ENCODE assay signal across 13 mouse cellular contexts in the genomic region with DNA sequence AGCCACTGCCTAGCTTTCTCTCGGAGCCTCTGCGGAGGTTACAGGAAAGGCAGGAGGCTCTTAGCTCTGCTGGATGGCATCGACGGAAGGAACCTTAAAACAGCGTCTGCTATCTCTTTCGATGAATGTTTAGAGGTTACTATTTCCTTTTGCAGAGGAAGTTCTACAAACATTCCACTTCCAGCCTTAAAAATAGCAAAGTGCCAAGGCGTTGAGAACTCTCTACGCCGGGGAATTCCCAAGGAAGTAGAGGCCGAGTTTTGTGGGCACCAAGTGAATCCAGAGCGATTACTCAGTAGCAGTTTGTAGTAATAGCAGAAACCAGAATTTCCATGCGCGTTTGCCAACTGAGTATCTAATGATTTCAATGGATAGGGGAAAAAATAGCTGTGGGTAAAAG. TPM values are rescaled to one million over a fixed set of nuclear protein-coding genes. Genes with fewer than 3 reads are reported as not detected.
A peak's percentile ranks its signal among the peaks of the same experiment; 100 is the strongest.
DNase-seq lines count a peak whose midpoint lies in the region; ATAC-seq lines count a peak whose summit lies in the region.
"Had no signal": no experiment of that assay in that cellular context is flagged by ENCODE, and none has a peak within 500 bp of the region (broad histone marks: within the 10 kb centered on the region; RNA-seq: fewer than 3 reads in every experiment).

No protein-coding gene starts in this region.

- peak overlapping the region; percentile 45 to 59; a peak in 2 of 4 replicates for H3K27ac ChIP-seq in heart, embryonic 14.5 days (replicated peaks in 1 of 2; ENCODE audit: control insufficient read depth in 1 of 2, insufficient read depth in 1 of 2, low read depth in 2 of 2, low read length in 2 of 2)
- no peak overlapping the region for H3K27ac ChIP-seq in midbrain, embryonic 11.5 days (ENCODE audit: low read depth, low read length)
- no peak overlapping the region for H3K27ac ChIP-seq in midbrain, embryonic 16.5 days (ENCODE audit: low read length)
- H3K27ac ChIP-seq in liver, embryonic 13.5 days = peak overlapping the region; percentile 37; the same call in 1 of the 2 replicates
- no peak overlapping the region for H3K27ac ChIP-seq in forebrain, embryonic 12.5 days
- H3K27ac ChIP-seq in intestine, embryonic 15.5 days = no peak overlapping the region
- H3K27ac ChIP-seq: forebrain, embryonic 13.5 days had no signal

- no peak for ATAC-seq in heart, embryonic 14.5 days (ENCODE audit: insufficient number of reproducible peaks, insufficient read depth, low FRiP score, low read depth)
- no peak for ATAC-seq in midbrain, embryonic 11.5 days (ENCODE audit: low FRiP score)
- ATAC-seq in midbrain, embryonic 16.5 days = no peak
- no peak for ATAC-seq in liver, embryonic 13.5 days (ENCODE audit: low read depth)
- ATAC-seq in forebrain, embryonic 12.5 days (ENCODE audit: low FRiP score) = no peak
- ATAC-seq in intestine, embryonic 15.5 days = no peak
- ATAC-seq: forebrain, embryonic 13.5 days; hindbrain, embryonic 16.5 days had no signal

- no peaks in the 10 kb centered on the region for H3K36me3 ChIP-seq in heart, embryonic 14.5 days (ENCODE audit: control insufficient read depth, insufficient read depth, low read length)
- H3K36me3 ChIP-seq in midbrain, embryonic 11.5 days (ENCODE audit: control insufficient read depth, insufficient read depth, low read length) = no peaks in the 10 kb centered on the region; the same call in 1 of the 2 replicates
- H3K36me3 ChIP-seq in midbrain, embryonic 16.5 days (ENCODE audit: control insufficient read depth, insufficient read depth, low read length) = no peaks in the 10 kb centered on the region
- no peaks in the 10 kb centered on the region for H3K36me3 ChIP-seq in liver, embryonic 13.5 days
- no peaks in the 10 kb centered on the region for H3K36me3 ChIP-seq in forebrain, embryonic 12.5 days (replicated peaks)
- no peaks in the 10 kb centered on the region for H3K36me3 ChIP-seq in intestine, embryonic 15.5 days

- 60% methylated on average over 13 of the region's 13 CpGs for WGBS in heart, embryonic 14.5 days
- WGBS in midbrain, embryonic 11.5 days = 89% methylated on average over 13 of the region's 13 CpGs
- WGBS in midbrain, embryonic 16.5 days = 87% methylated on average over 13 of the region's 13 CpGs
- WGBS in liver, embryonic 13.5 days (ENCODE audit: insufficient replicate concordance) = 27% methylated on average over 13 of the region's 13 CpGs
- WGBS in forebrain, embryonic 12.5 days = 88% methylated on average over 13 of the region's 13 CpGs
- 80% methylated on average over 13 of the region's 13 CpGs for WGBS in intestine, embryonic 15.5 days

- H3K9me3 ChIP-seq in heart, embryonic 14.5 days (ENCODE audit: control insufficient read depth, low read length) = peaks cover 2% of the 10 kb centered on the region; the same call in 1 of the 2 replicates
- no peaks in the 10 kb centered on the region for H3K9me3 ChIP-seq in midbrain, embryonic 11.5 days (ENCODE audit: control insufficient read depth, low read length)
- H3K9me3 ChIP-seq in midbrain, embryonic 16.5 days (replicated peaks; ENCODE audit: control insufficient read depth, low read length, poor library complexity, severe bottlenecking) = no peaks in the 10 kb centered on the region
- no peaks in the 10 kb centered on the region for H3K9me3 ChIP-seq in liver, embryonic 13.5 days (replicated peaks)
- 0 out of 2 replicates have a peak, but pooled peaks cover 3% of the 10 kb centered on the region for H3K9me3 ChIP-seq in forebrain, embryonic 12.5 days
- H3K9me3 ChIP-seq in intestine, embryonic 15.5 days = no peaks in the 10 kb centered on the region
- H3K9me3 ChIP-seq: forebrain, embryonic 13.5 days had no signal

- no peak for DNase-seq in heart, adult 9 months (ENCODE audit: low spot score in 2 of 2)
- peak; percentile 77 for DNase-seq in midbrain, embryonic 11.5 days (ENCODE audit: low spot score, missing footprints)
- no peak for DNase-seq in liver, embryonic 13.5 days
- DNase-seq in lung, postnatal 4 days = peak; percentile 29 to 54
- DNase-seq: cerebellum, adult 8-10 months; gastrocnemius, postnatal 36 days; spleen, adult 18-20 months had no signal

- H3K4me2 ChIP-seq in heart, embryonic 14.5 days (ENCODE audit: low read length) = peak overlapping the region; percentile 21; the same call in 1 of the 2 replicates
- no peak overlapping the region for H3K4me2 ChIP-seq in midbrain, embryonic 11.5 days
- no peak overlapping the region for H3K4me2 ChIP-seq in midbrain, embryonic 16.5 days (ENCODE audit: low read length)
- no peak overlapping the region for H3K4me2 ChIP-seq in liver, embryonic 13.5 days
- H3K4me2 ChIP-seq in forebrain, embryonic 12.5 days = no peak overlapping the region
- H3K4me2 ChIP-seq in intestine, embryonic 15.5 days (replicated peaks) = no peak overlapping the region
- H3K4me2 ChIP-seq: forebrain, embryonic 13.5 days had no signal

- H3K4me3 ChIP-seq in heart, embryonic 14.5 days (ENCODE audit: control insufficient read depth in 1 of 2, insufficient read depth in 1 of 2, low read depth in 1 of 2, low read length in 2 of 2) = no peak overlapping the region
- no peak overlapping the region for H3K4me3 ChIP-seq in midbrain, embryonic 11.5 days (ENCODE audit: low read depth, low read length)
- no peak overlapping the region for H3K4me3 ChIP-seq in midbrain, embryonic 16.5 days (ENCODE audit: low read depth, low read length)
- H3K4me3 ChIP-seq in liver, embryonic 13.5 days (replicated peaks) = no peak overlapping the region
- no peak overlapping the region for H3K4me3 ChIP-seq in forebrain, embryonic 12.5 days (replicated peaks)
- no peak overlapping the region for H3K4me3 ChIP-seq in intestine, embryonic 15.5 days (replicated peaks)
- H3K4me3 ChIP-seq: forebrain, embryonic 13.5 days had no signal

- peaks cover 0 to 2% of the 10 kb centered on the region in 2 experiments; a peak in 1 of 4 replicates for H3K4me1 ChIP-seq in heart, embryonic 14.5 days (ENCODE audit: control insufficient read depth in 2 of 2, insufficient read depth in 2 of 2, low read length in 2 of 2)
- H3K4me1 ChIP-seq in midbrain, embryonic 11.5 days (ENCODE audit: control insufficient read depth, insufficient read depth, low read length) = no peaks in the 10 kb centered on the region
- no peaks in the 10 kb centered on the region for H3K4me1 ChIP-seq in midbrain, embryonic 16.5 days (ENCODE audit: control insufficient read depth, insufficient read depth, low read length)
- H3K4me1 ChIP-seq in liver, embryonic 13.5 days (replicated peaks) = no peaks in the 10 kb centered on the region
- no peaks in the 10 kb centered on the region for H3K4me1 ChIP-seq in forebrain, embryonic 12.5 days
- no peaks in the 10 kb centered on the region for H3K4me1 ChIP-seq in intestine, embryonic 15.5 days (replicated peaks)
- H3K4me1 ChIP-seq: forebrain, embryonic 13.5 days had no signal

- no peaks in the 10 kb centered on the region for H3K27me3 ChIP-seq in heart, embryonic 14.5 days (ENCODE audit: control insufficient read depth, insufficient read depth, low read length)
- H3K27me3 ChIP-seq in midbrain, embryonic 11.5 days (ENCODE audit: control insufficient read depth, insufficient read depth, low read length) = no peaks in the 10 kb centered on the region
- H3K27me3 ChIP-seq in midbrain, embryonic 16.5 days (ENCODE audit: control insufficient read depth, insufficient read depth, low read depth, low read length) = no peaks in the 10 kb centered on the region
- no peaks in the 10 kb centered on the region for H3K27me3 ChIP-seq in liver, embryonic 13.5 days
- H3K27me3 ChIP-seq in forebrain, embryonic 12.5 days = no peaks in the 10 kb centered on the region
- no peaks in the 10 kb centered on the region for H3K27me3 ChIP-seq in intestine, embryonic 15.5 days (replicated peaks)
- H3K27me3 ChIP-seq: forebrain, embryonic 13.5 days had no signal

- H3K9ac ChIP-seq in heart, embryonic 14.5 days (ENCODE audit: low read length) = no peak overlapping the region
- no peak overlapping the region for H3K9ac ChIP-seq in midbrain, embryonic 11.5 days (ENCODE audit: low read length)
- no peak overlapping the region for H3K9ac ChIP-seq in midbrain, embryonic 16.5 days (ENCODE audit: low read depth, low read length)
- no peak overlapping the region for H3K9ac ChIP-seq in liver, embryonic 13.5 days
- no peak overlapping the region for H3K9ac ChIP-seq in forebrain, embryonic 12.5 days
- H3K9ac ChIP-seq in intestine, embryonic 15.5 days = no peak overlapping the region
- H3K9ac ChIP-seq: forebrain, embryonic 13.5 days had no signal

RNA-seq across cellular contexts. Expression of a gene that starts 20.8 kb away (rescaled TPM):
- polyA plus RNA-seq in heart, embryonic 14.5 days (2014; fragmentation: Nextera tagmentation; extraction: Ambion mirVana) = 0.11 and 0.31 TPM in 2 replicates
- 0.30 TPM in 1 of 2 replicates, not detected in the other for polyA plus RNA-seq in midbrain, embryonic 11.5 days (2014; fragmentation: Nextera tagmentation; extraction: Ambion mirVana)
- polyA plus RNA-seq in midbrain, embryonic 16.5 days (2015; fragmentation: Nextera tagmentation; extraction: Ambion mirVana) = 0.21 and 0.25 TPM in 2 replicates
- 3.7 and 5.5 TPM in 2 replicates for polyA plus RNA-seq in liver, embryonic 13.5 days (2015; fragmentation: Nextera tagmentation; extraction: Ambion mirVana)
- 0.18 and 0.21 TPM in 2 replicates for polyA plus RNA-seq in forebrain, embryonic 12.5 days (2016; fragmentation: Nextera tagmentation; extraction: Ambion mirVana)
- polyA plus RNA-seq in intestine, embryonic 15.5 days (2015; fragmentation: Nextera tagmentation; extraction: Ambion mirVana) = 0.40 and 0.68 TPM in 2 replicates

RNA-seq across cellular contexts. Expression of a gene that starts 33.5 kb away (rescaled TPM):
- polyA plus RNA-seq in heart, embryonic 14.5 days (2014; fragmentation: Nextera tagmentation; extraction: Ambion mirVana) = 42.8 and 45.2 TPM in 2 replicates
- 92.0 and 96.9 TPM in 2 replicates for polyA plus RNA-seq in midbrain, embryonic 11.5 days (2014; fragmentation: Nextera tagmentation; extraction: Ambion mirVana)
- polyA plus RNA-seq in midbrain, embryonic 16.5 days (2015; fragmentation: Nextera tagmentation; extraction: Ambion mirVana) = 6.5 and 7.9 TPM in 2 replicates
- 22.5 and 36.2 TPM in 2 replicates for polyA plus RNA-seq in liver, embryonic 13.5 days (2015; fragmentation: Nextera tagmentation; extraction: Ambion mirVana)
- 60.1 and 67.2 TPM in 2 replicates for polyA plus RNA-seq in forebrain, embryonic 12.5 days (2016; fragmentation: Nextera tagmentation; extraction: Ambion mirVana)
- polyA plus RNA-seq in intestine, embryonic 15.5 days (2015; fragmentation: Nextera tagmentation; extraction: Ambion mirVana) = 34.2 and 35.8 TPM in 2 replicates

RNA-seq across cellular contexts. Expression of a gene that starts 40.4 kb away (rescaled TPM):
- 0.24 and 0.39 TPM in 2 replicates for polyA plus RNA-seq in heart, embryonic 14.5 days (2014; fragmentation: Nextera tagmentation; extraction: Ambion mirVana)
- polyA plus RNA-seq in midbrain, embryonic 11.5 days (2014; fragmentation: Nextera tagmentation; extraction: Ambion mirVana) = 0.11 TPM in 1 of 2 replicates, not detected in the other
- not detected in 2 replicates for polyA plus RNA-seq in midbrain, embryonic 16.5 days (2015; fragmentation: Nextera tagmentation; extraction: Ambion mirVana)
- polyA plus RNA-seq in liver, embryonic 13.5 days (2015; fragmentation: Nextera tagmentation; extraction: Ambion mirVana) = 0.16 and 0.56 TPM in 2 replicates
- not detected in 2 replicates for polyA plus RNA-seq in forebrain, embryonic 12.5 days (2016; fragmentation: Nextera tagmentation; extraction: Ambion mirVana)
- 0.16 and 0.38 TPM in 2 replicates for polyA plus RNA-seq in intestine, embryonic 15.5 days (2015; fragmentation: Nextera tagmentation; extraction: Ambion mirVana)
- polyA plus RNA-seq: hindbrain, embryonic 16.5 days had no signal

Comparison
In these comparisons a context has a peak if more than half of its experiments do, and no peak if none do; other contexts are left out.
1. H3K27ac ChIP-seq: peak in heart, embryonic 14.5 days (2 of 2) and liver, embryonic 13.5 days (single experiment); none in midbrain, embryonic 11.5 days (single experiment), midbrain, embryonic 16.5 days (single experiment), forebrain, embryonic 12.5 days (single experiment) and intestine, embryonic 15.5 days (single experiment).
2. DNase-seq: peak in midbrain, embryonic 11.5 days (single experiment) and lung, postnatal 4 days (2 of 2); none in heart, adult 9 months (0 of 2) and liver, embryonic 13.5 days (single experiment).